Mouse (Mus musculus) megakaryocyte-erythroid progenitor cell, adult 5-6 weeks (primary cell): ENCODE results near the gene Atp8a2. TPM values are rescaled to one million over a fixed set of nuclear protein-coding genes. Genes with fewer than 3 reads are reported as not detected.

ENCODE experiments used
- ATAC-seq: replicated peaks from 2 replicates; pipeline ENCODE4 v1.8.0; 2016; ENCODE audit warnings: mild to moderate bottlenecking, inconsistent platforms; ENCODE audit not compliant: severe bottlenecking, poor library complexity, low FRiP score, low TSS enrichment
- total RNA-seq, 2 experiments: library from RNA; stranded (forward) in 1 of 2; stranded (reverse) in 1 of 2; fragments of 200-1000, 215-1000 nt in 1 of 2; fragments of >200 nt in 1 of 2; fragmentation: Nextera tagmentation in 1 of 2; gene quantifications; 2 replicates each; pipeline ENCODE4 v1.2.3; 2014 to 2017

Atp8a2 gene
- 0.15 and 3.3 TPM in 2 replicates for total RNA-seq (2014; fragmentation: Nextera tagmentation)
- total RNA-seq (2017): 0.04 TPM in 1 of 2 replicates, not detected in the other

GRCm38 (mm10) chr14:60196884-60197283, at the start of gene Atp8a2:
Gene Atp8a2 (minus strand): TSS chr14:60197179.
- ATAC-seq: no peak

- ATAC-seq: no peak
Observed at GRCm38 (mm10) chr14:60238551-60238950, 41.6 kb upstream of the Atp8a2 start.

GRCm38 (mm10) chr14:60219886-60220285, 22.9 kb upstream of the Atp8a2 start:
- no peak for ATAC-seq

- no peak for ATAC-seq
Observed at GRCm38 (mm10) chr14:60217616-60218015, 20.6 kb upstream of the Atp8a2 start.

GRCm38 (mm10) chr14:60216125-60216524, 19.1 kb upstream of the Atp8a2 start:
- no peak for ATAC-seq

- no peak for ATAC-seq
Observed at GRCm38 (mm10) chr14:60215000-60215399, 18.0 kb upstream of the Atp8a2 start.

GRCm38 (mm10) chr14:60214040-60214439, 17.1 kb upstream of the Atp8a2 start:
- no peak for ATAC-seq

GRCm38 (mm10) chr14:60209166-60209565, 12.2 kb upstream of the Atp8a2 start:
- ATAC-seq: no peak

GRCm38 (mm10) chr14:60204993-60205392, 8.0 kb upstream of the Atp8a2 start:
- no peak for ATAC-seq

GRCm38 (mm10) chr14:60195999-60196398, 980 bp downstream of the Atp8a2 start:
- no peak for ATAC-seq

- ATAC-seq: no peak
Observed at GRCm38 (mm10) chr14:60194606-60195005, 2.4 kb downstream of the Atp8a2 start.

GRCm38 (mm10) chr14:60189771-60190170, 7.2 kb downstream of the Atp8a2 start:
- ATAC-seq: no peak

GRCm38 (mm10) chr14:60188201-60188825, 8.7 kb downstream of the Atp8a2 start:
- ATAC-seq: no peak

- no peak for ATAC-seq
Observed at GRCm38 (mm10) chr14:60181306-60181705, 15.7 kb downstream of the Atp8a2 start.

GRCm38 (mm10) chr14:60178571-60178955, 18.4 kb downstream of the Atp8a2 start:
- ATAC-seq: no peak

- peak; percentile 76 for ATAC-seq
Observed at GRCm38 (mm10) chr14:60177614-60178570, 19.1 kb downstream of the Atp8a2 start.

- ATAC-seq: 0 out of 2 replicates have a peak, but pooled peaks have one; percentile 2
Observed at GRCm38 (mm10) chr14:60176891-60177613, 19.9 kb downstream of the Atp8a2 start.

- no peak for ATAC-seq
Observed at GRCm38 (mm10) chr14:60176469-60176890, 20.5 kb downstream of the Atp8a2 start.

GRCm38 (mm10) chr14:60172286-60173055, 24.5 kb downstream of the Atp8a2 start:
- ATAC-seq: no peak
